Mouse (Mus musculus) Patski (cell line): Measurements from ENCODE around the gene Lekr1. TPM values are rescaled to one million over a fixed set of nuclear protein-coding genes. Genes with fewer than 3 reads are reported as not detected.

ENCODE experiments used
- ATAC-seq: fragments of 100-300 bp; one replicate; pipeline ENCODE4 v1.8.0; 2021
- CTCF ChIA-PET: fragments of 350-600 bp; sonication (Branson Sonifier 250); formaldehyde crosslinking; loops from one replicate; lab custom pipeline; 2022; ENCODE audit warnings: inconsistent platforms; lab: Charles Lee
- POLR2A ChIA-PET: fragments of 350-600 bp; sonication (Branson Sonifier 250); formaldehyde crosslinking; loops from one replicate; lab custom pipeline; 2022; ENCODE audit warnings: antibody characterized with exemption, inconsistent platforms; lab: Charles Lee
- DNase-seq: peaks from one replicate; pipeline ENCODE4 v3.0.0-alpha.2; 2011; ENCODE audit warnings: low read depth, low spot score
- H3K27me3 ChIP-seq: fragments of 371-371 bp; one replicate; pipeline ENCODE4 v1.5.1; 2021
- CTCF ChIP-seq: fragments of 100-300 bp; IDR thresholded peaks from one replicate; pipeline ENCODE4 v1.5.1; 2021
- in situ Hi-C: fragments of 300-500 bp; cut with MboI; formaldehyde crosslinking; loops from 3 replicates; pipeline ENCODE4 v1.11.1; 2018; ENCODE audit warnings: low pct_unique_long_range_greater_than_20kb, mixed read lengths
- polyA plus RNA-seq: library from polyadenylated mRNA; unstranded; gene quantifications from one replicate; pipeline ENCODE4 v1.2.3, GENCODE M21; 2021

Gene Lekr1
- polyA plus RNA-seq, 1 experiment from 2014 or later = 10.0 TPM

- no peak for ATAC-seq
- TF ChIP-seq CTCF = no peak
- ChIA-PET POLR2A (no interaction called here), CTCF (interaction anchor here (1.1 to 1.9 kb wide), 6 partner anchors 17 to 329 kb away, joined by 3 to 10 read pairs (median 3); no protein-coding TSS in a partner anchor)
- in situ Hi-C loops = loop anchor here (5.0 to 10.0 kb wide), 5 partner anchors 134 to 876 kb away; no protein-coding TSS in a partner anchor
- H3K27me3 ChIP-seq = no peaks in the 10 kb centered on the region
- DNase-seq = no peak
These were observed 194.9 kb downstream of the Lekr1 start for GRCm38 (mm10) chr3:65860903-65861302.

- DNase-seq = no peak
- ATAC-seq = no peak
These were observed 195.4 kb downstream of the Lekr1 start for GRCm38 (mm10) chr3:65861471-65861881.

GRCm38 (mm10) chr3:65863297-65863696, 197.3 kb downstream of the Lekr1 start:
- ChIA-PET POLR2A (interaction anchor here (0.5 to 1.2 kb wide), 2 partner anchors 65 to 878 kb away, joined by 4 to 10 read pairs; no protein-coding TSS in a partner anchor), CTCF (interaction anchor here (1.0 to 1.2 kb wide), 4 partner anchors 19 to 478 kb away, joined by 3 to 5 read pairs (median 4); no protein-coding TSS in a partner anchor)
- in situ Hi-C loops = loop anchor here (5.0 to 10.0 kb wide), 5 partner anchors 132 to 878 kb away; no protein-coding TSS in a partner anchor
- no peak for TF ChIP-seq CTCF
- ATAC-seq (peak; percentile 84), DNase-seq (no peak)
- no peaks in the 10 kb centered on the region for H3K27me3 ChIP-seq

More at GRCm38 (mm10) chr3:65861471-65861881, 195.4 kb downstream of the Lekr1 start:
- ChIA-PET POLR2A (no interaction called here), CTCF (interaction anchor here (1.1 to 1.9 kb wide), 6 partner anchors 18 to 330 kb away, joined by 3 to 10 read pairs (median 3); no protein-coding TSS in a partner anchor)
- TF ChIP-seq CTCF = no peak
- in situ Hi-C loops = loop anchor here (5.0 to 10.0 kb wide), 5 partner anchors 133 to 877 kb away; no protein-coding TSS in a partner anchor
- no peaks in the 10 kb centered on the region for H3K27me3 ChIP-seq

- no peak for TF ChIP-seq CTCF
- no peaks in the 10 kb centered on the region for H3K27me3 ChIP-seq
- ATAC-seq = peak; percentile 75
- ChIA-PET CTCF (interaction anchor here (1.0 to 1.7 kb wide), 6 partner anchors 18 to 478 kb away, joined by 3 to 7 read pairs (median 4); no protein-coding TSS in a partner anchor), POLR2A (interaction anchor here (0.5 to 1.2 kb wide), 2 partner anchors 65 to 877 kb away, joined by 4 to 10 read pairs; no protein-coding TSS in a partner anchor)
- in situ Hi-C loops = loop anchor here (5.0 to 10.0 kb wide), 5 partner anchors 131 to 879 kb away; no protein-coding TSS in a partner anchor
- no peak for DNase-seq
These were observed 197.8 kb downstream of the Lekr1 start for GRCm38 (mm10) chr3:65863762-65864377.

- CTCF ChIA-PET = interaction anchor here (0.7 to 6.4 kb wide), 7 partner anchors 48 to 243 kb away, joined by 3 to 47 read pairs (median 3); no protein-coding TSS in a partner anchor
- POLR2A ChIA-PET = interaction anchor here (0.6 to 1.6 kb wide), 2 partner anchors 58 to 219 kb away, joined by 3 to 4 read pairs; no protein-coding TSS in a partner anchor
- ATAC-seq (no peak), DNase-seq (no peak)
- TF ChIP-seq CTCF = no peak
- H3K27me3 ChIP-seq = no peaks in the 10 kb centered on the region
- in situ Hi-C loops = loop anchor here (5.0 to 10.0 kb wide), 3 partner anchors 58 to 884 kb away; no protein-coding TSS in a partner anchor
These were observed 202.9 kb downstream of the Lekr1 start for GRCm38 (mm10) chr3:65868931-65869330.

GRCm38 (mm10) chr3:65869724-65870123, 203.7 kb downstream of the Lekr1 start:
- in situ Hi-C loops = loop anchor here (5.0 to 10.0 kb wide), 3 partner anchors 58 to 885 kb away; no protein-coding TSS in a partner anchor
- ChIA-PET CTCF (interaction anchor here (1.1 to 6.4 kb wide), 3 partner anchors 58 to 244 kb away, joined by 3 to 47 read pairs (median 3); no protein-coding TSS in a partner anchor), POLR2A (interaction anchor here (0.6 to 1.6 kb wide), 2 partner anchors 46 to 57 kb away, joined by 4 to 8 read pairs; no protein-coding TSS in a partner anchor)
- ATAC-seq = no peak
- H3K27me3 ChIP-seq = no peaks in the 10 kb centered on the region
- no peak for DNase-seq
- no peak for TF ChIP-seq CTCF

- DNase-seq (peak; percentile 78), ATAC-seq (peak; percentile 75)
- in situ Hi-C loops = no loop called here
- no peak for TF ChIP-seq CTCF
- ChIA-PET CTCF (interaction anchor here (0.8 to 6.4 kb wide), 6 partner anchors 32 to 491 kb away, joined by 3 to 47 read pairs (median 3); no protein-coding TSS in a partner anchor), POLR2A (interaction anchor here (0.6 to 1.4 kb wide), 8 partner anchors 30 to 494 kb away, joined by 3 to 5 read pairs (median 3); no protein-coding TSS in a partner anchor)
- no peaks in the 10 kb centered on the region for H3K27me3 ChIP-seq
These were observed 205.2 kb downstream of the Lekr1 start for GRCm38 (mm10) chr3:65871188-65871603.

- DNase-seq = peak; percentile 62
These were observed 205.7 kb downstream of the Lekr1 start for GRCm38 (mm10) chr3:65871609-65872272.

GRCm38 (mm10) chr3:65873093-65873830, 207.2 kb downstream of the Lekr1 start:
- ChIA-PET CTCF (interaction anchor here (0.7 to 6.4 kb wide), 7 partner anchors 13 to 65 kb away, joined by 3 to 47 read pairs (median 5); no protein-coding TSS in a partner anchor), POLR2A (interaction anchor here (0.9 kb wide), 2 partner anchors 13 to 54 kb away, joined by 3 to 5 read pairs; no protein-coding TSS in a partner anchor)
- no peak for TF ChIP-seq CTCF
- DNase-seq = no peak
- no peaks in the 10 kb centered on the region for H3K27me3 ChIP-seq
- ATAC-seq = peak; percentile 33
- in situ Hi-C loops = no loop called here

More at GRCm38 (mm10) chr3:65871609-65872272, 205.7 kb downstream of the Lekr1 start:
- POLR2A ChIA-PET = interaction anchor here (0.6 to 1.4 kb wide), 9 partner anchors 30 to 494 kb away, joined by 3 to 5 read pairs (median 3); no protein-coding TSS in a partner anchor
- TF ChIP-seq CTCF = no peak
- peak; percentile 85 for ATAC-seq
- CTCF ChIA-PET = interaction anchor here (0.8 to 6.4 kb wide), 7 partner anchors 27 to 491 kb away, joined by 3 to 47 read pairs (median 3); no protein-coding TSS in a partner anchor
- no peaks in the 10 kb centered on the region for H3K27me3 ChIP-seq
- in situ Hi-C loops = no loop called here

Other genes starting within 250 kb of the Lekr1 start
- 31.6 TPM for gene Tiparp, start 137.8 kb upstream of the Lekr1 start, polyA plus RNA-seq